Mouse (Mus musculus) bone marrow, adult 2 months (tissue): ENCODE measurements around the gene Exoc4.

Source experiments
- CTCF ChIP-seq: fragments of 200-500 bp; IDR thresholded peaks from 2 replicates; pipeline ENCODE4 v1.5.1; 2011; ENCODE audit warnings: low read length, control low read depth; ENCODE audit not compliant: control insufficient read depth, insufficient read depth
- POLR2A ChIP-seq: fragments of 200-500 bp; IDR thresholded peaks from 2 replicates; pipeline ENCODE4 v1.6.1; 2011; ENCODE audit warnings: low read depth, mild to moderate bottlenecking, control low read depth, low read length, borderline replicate concordance; ENCODE audit not compliant: control insufficient read depth

GRCm38 (mm10) chr6:33263950-33264349 lies 15.1 kb downstream of the Exoc4 start:
- TF ChIP-seq CTCF (no peak), POLR2A (no peak)
